Mouse (Mus musculus) neutrophil, adult 5-6 weeks (primary cell): Measurements from ENCODE around the gene Cbx1. TPM values are rescaled to one million over a fixed set of nuclear protein-coding genes. Genes with fewer than 3 reads are reported as not detected.

Source experiments
- ATAC-seq: fragments of 151-379, 151-347 bp; 2 replicates; pipeline ENCODE4 v1.8.0; 2017; ENCODE audit warnings: mild to moderate bottlenecking, moderate TSS enrichment; ENCODE audit not compliant: insufficient number of reproducible peaks, poor library complexity, low FRiP score, severe bottlenecking; ENCODE audit errors: extremely low read depth
- total RNA-seq: library from RNA; stranded (forward); fragments of 200-1000 nt; gene quantifications from 2 replicates; pipeline ENCODE4 v1.2.3, GENCODE M21; 2017

Gene Cbx1
- 50.9 and 58.0 TPM in 2 replicates for total RNA-seq

DNA sequence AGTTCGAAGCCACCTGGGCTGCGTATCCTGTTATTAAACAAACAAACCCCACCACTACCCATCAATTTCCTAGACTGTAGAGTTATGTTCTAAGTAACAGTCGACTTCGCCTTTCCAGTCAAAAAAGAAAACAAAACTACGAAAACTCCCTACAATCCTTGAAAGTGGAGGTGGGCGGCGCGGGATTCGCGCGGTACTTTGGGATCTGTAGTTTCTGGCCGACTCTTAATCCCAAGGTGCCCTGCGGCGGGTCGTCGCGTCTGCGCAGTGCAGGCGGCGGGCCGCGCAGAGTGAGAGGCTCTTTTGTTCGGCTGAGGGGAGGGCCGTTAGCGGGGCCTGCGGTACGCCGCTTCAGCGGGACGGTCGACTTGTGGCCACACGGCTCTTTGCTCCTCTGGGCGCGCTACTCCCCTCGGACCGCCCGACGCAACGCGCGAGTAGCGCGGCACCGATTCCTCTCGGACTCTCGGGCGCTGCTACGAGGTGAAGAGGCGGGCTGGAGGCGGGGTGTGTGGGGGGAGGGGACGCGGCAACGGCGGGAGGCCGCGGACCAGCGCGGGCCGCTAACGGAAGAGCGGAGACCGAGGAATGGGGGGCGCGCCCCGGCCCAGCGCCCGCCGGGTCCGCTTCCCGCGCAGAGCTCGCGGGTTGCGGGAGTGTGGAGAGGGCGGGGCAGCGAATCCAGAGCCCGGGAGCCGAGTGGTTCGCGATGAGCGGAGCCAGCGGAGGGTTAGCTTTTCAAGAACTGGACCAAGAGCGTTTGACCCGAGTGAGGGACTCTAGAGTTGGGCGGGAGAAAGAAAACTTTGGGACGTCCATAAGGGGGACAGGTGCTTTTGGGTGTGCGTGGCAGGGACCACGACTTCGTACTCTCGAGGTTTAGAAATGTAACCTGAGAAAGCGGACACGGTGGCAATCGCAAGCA lies at the start of gene Cbx1:
Gene Cbx1 (plus strand): TSS at position 257 of the 925 bp plus-strand sequence.
- ATAC-seq = peak; percentile 86

DNA sequence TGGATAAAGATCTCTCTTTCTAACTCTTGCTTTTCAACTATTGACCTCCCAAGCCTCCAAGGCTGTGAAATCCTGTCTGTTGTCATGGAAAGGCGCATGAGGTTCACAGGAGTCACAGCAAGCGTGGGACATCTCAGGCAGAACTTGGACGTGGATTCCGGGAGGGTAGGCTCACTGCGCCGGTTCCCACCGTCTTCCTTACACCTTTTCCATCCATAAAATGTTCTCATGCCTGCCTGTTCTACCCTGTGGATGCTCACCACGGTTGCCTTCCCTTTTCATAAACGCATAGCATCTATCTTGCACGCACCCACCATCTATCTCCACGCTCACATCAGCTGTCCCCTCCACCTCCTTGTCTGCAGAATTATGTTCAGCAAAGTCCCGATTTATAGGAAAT lies 48.1 kb upstream of the Cbx1 start:
- ATAC-seq = no peak

GRCm38 (mm10) chr11:96741995-96742394 lies 46.9 kb upstream of the Cbx1 start:
- ATAC-seq = no peak

DNA sequence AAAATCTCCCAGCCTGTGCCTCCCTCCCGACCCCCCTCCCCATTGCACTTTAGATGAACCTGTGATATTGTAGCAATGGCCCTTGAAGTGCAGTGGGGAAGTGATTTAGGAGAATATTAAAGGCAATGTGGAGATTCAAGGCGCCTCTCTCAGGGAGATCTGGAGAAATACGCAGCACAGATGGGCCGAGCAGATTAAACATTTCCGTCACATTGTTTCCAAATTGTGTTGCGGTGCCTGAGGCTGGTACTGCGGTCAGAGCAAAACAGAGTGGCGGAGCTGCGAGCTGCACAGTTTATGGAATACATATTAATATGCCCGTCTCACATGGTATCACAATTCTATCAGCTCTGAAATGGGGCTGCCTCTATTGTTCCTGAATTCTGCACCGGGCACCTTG lies 45.9 kb upstream of the Cbx1 start:
- ATAC-seq = no peak

DNA sequence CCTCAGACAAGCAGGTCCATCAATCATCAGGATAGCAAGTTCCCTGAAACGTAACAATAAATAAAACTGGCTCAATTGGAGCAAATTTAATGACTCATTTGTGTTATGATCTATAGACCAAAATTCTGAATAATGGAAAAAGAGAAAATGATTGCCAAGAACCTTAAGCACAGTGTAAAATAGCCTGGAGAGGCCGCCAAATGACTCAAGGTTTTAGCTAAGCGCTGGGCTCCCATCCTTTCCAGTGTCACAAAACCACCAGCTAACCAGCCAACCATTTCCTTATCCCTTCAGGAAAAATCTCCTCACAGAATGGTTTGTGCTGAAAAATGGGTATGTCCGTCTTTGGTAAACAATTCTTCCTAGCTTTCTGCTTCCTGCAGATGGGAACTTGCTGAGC lies 45.0 kb upstream of the Cbx1 start:
- no peak for ATAC-seq

DNA sequence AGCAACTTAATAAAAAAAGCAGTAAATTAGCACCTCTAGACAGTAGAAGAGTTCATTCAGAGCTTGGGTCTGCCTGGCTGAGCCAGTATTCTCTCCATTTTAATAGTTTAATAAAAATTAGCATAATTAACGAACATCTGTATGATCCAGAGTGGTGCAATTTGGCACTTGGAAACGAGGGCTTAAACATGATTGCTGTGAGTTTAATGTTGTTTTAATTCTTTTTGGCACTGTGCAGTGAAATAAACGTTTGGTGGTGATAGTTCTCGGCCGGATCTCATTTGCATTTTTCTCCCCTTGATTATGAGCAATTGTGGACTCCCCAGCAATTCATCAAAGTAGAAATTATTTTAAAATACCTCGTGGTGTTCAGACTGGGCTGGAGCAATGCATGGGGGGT lies 42.3 kb upstream of the Cbx1 start:
- no peak for ATAC-seq

GRCm38 (mm10) chr11:96747555-96747954 lies 41.4 kb upstream of the Cbx1 start:
- ATAC-seq = no peak

- no peak for ATAC-seq
Measured at GRCm38 (mm10) chr11:96755298-96755697, 33.6 kb upstream of the Cbx1 start.

- no peak for ATAC-seq
Measured at GRCm38 (mm10) chr11:96757421-96757820, 31.5 kb upstream of the Cbx1 start.

DNA sequence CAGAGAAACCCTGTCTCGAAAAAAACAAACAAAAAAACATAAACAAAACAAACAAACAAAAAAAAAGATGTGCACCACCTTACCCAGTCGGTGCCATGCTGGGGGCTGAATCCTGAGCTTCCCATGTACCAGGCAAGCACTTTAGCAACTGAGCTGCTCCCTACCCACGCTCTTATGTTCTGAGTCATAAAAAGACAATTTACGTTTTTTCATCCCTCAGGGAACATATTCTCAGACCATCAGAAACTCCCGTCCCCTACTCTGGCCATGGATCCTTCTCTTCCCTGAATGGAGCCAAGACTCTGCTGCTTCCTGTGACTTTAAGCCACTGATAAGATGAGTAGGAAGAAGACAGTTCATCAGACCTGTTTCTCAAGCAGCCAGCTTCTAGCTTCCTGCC lies 30.5 kb upstream of the Cbx1 start:
- no peak for ATAC-seq

- ATAC-seq = peak; percentile 86
Measured at GRCm38 (mm10) chr11:96760042-96760441, 28.9 kb upstream of the Cbx1 start.

DNA sequence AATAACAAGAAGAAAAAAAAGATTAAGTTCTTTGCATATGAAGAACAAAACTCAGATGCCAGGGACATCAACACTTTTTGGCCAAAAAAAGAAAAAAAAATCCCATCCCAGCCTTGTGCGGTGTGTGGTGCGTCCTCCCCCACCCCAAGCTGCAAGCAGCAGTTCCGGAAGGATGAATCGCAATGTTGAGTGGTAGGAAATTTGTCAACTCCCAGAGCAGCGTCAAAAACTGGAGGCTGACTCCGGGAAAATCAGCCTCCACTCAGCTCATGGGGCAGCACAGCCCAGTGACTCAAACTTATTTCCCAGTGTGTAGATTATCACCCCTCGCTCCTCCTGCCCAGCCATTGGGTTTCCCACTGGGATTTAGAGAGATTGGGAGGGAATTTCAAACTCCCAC lies 26.9 kb upstream of the Cbx1 start:
- no peak for ATAC-seq

GRCm38 (mm10) chr11:96762742-96763470 lies 26.0 kb upstream of the Cbx1 start:
- no peak for ATAC-seq

DNA sequence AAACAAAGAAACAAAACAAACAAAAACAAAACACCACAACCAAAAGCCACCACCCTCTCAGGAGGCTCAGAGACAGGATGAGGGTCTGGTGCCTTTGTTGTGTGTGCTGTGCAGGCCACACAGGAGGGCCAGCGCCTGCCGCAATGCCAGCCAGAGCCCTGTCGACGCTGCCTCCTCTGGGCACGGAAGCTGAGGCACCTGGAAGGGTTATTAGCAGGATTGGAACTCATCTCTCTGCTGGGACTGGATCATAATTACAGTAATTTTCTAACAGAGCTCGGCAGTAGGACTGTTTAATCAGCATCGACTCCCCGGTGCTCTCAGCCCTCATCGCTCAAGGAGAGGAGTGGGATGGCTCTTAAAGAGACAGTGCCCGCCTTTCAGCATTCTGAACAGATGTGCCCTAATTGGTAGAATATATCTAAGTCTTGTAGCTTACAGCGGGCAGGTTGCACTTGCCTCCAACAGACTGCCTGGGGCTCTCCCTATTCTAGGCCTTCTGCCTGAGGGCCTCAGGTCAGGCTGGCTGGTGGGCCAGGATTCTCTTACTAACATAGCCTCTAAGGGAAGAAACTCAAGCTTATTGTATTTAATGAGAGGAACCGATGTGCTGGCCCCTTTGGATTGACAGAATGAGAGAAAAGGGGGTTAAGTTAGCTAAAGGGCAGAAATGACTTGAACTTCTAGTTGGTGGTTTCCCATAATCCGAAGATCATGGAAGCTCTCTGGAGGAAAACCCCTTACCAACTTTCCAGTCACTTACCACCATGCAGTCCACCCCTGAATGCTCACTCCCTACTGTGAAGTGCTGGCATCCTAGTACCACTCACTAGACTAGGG lies 24.2 kb upstream of the Cbx1 start:
- no peak for ATAC-seq

GRCm38 (mm10) chr11:96765645-96766044 lies 23.3 kb upstream of the Cbx1 start:
- ATAC-seq = peak; percentile 75

GRCm38 (mm10) chr11:96766555-96766954 lies 22.4 kb upstream of the Cbx1 start:
- no peak for ATAC-seq

- ATAC-seq = no peak
Measured at GRCm38 (mm10) chr11:96767096-96767495, 21.8 kb upstream of the Cbx1 start.

DNA sequence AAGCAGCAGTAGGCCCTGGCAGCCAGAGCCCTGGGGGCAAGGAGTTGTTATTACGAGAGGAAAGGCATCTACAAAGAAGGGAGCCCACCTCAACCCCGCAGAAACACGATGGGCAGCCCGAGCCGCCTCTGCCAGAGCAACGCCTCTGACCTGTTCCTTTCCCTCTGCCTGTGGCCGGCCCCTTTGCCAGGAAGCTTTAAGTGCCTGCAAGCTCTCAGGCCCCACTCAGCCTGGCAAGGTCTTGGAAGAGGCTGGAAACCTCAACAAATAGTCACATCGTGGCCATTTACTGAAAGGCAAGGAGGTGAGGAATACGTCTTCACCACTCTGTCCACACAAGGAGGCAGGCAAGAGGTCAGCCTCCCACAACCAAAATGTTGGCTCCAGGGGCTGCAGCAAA lies 20.7 kb upstream of the Cbx1 start:
- ATAC-seq = no peak

- ATAC-seq = no peak
Measured at GRCm38 (mm10) chr11:96771274-96771975, 17.5 kb upstream of the Cbx1 start.
